In the genomic region with DNA sequence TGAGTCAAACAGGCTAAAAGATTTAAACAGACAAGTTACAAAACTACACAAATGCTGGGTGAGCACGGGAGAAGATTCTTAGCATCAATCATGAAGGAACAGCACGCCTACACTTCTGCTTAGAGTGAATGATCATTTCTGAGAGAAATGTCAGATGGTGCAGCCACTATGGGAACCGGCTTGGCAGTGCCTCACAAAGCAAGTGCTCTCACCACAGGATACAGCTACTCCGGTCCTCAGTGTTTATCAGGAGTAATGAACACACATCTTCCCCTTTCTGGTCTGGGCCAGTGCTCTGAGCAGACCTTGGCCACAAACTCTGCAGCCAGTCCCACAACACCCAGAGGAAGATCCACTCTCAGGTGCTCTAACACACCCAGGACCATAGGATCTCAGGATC, we compare ENCODE assay signal across 22 mouse cellular contexts. TPM values are rescaled to one million over a fixed set of nuclear protein-coding genes. Genes with fewer than 3 reads are reported as not detected.
"Had no signal": no experiment of that assay in that cellular context is flagged by ENCODE, and none has a peak within 500 bp of the region (broad histone marks: within the 10 kb centered on the region; RNA-seq: fewer than 3 reads in every experiment).

No protein-coding gene starts in this region.

- H3K27ac ChIP-seq: limb, embryonic 10.5 days; limb, embryonic 13.5 days; liver, embryonic 12.5 days; liver, embryonic 15.5 days; lung, embryonic 15.5 days; neural tube, embryonic 12.5 days; neural tube, embryonic 15.5 days; stomach, postnatal 0 days had no signal

- H3K27me3 ChIP-seq: limb, embryonic 13.5 days; lung, embryonic 15.5 days; neural tube, embryonic 12.5 days; neural tube, embryonic 15.5 days had no signal

- H3K36me3 ChIP-seq: limb, embryonic 10.5 days; limb, embryonic 13.5 days; liver, embryonic 12.5 days; liver, embryonic 15.5 days; lung, embryonic 15.5 days; neural tube, embryonic 12.5 days; neural tube, embryonic 15.5 days had no signal

- ATAC-seq: liver, embryonic 12.5 days had no signal

- H3K9me3 ChIP-seq: limb, embryonic 10.5 days; limb, embryonic 13.5 days; liver, embryonic 12.5 days; liver, embryonic 15.5 days; lung, embryonic 15.5 days; neural tube, embryonic 12.5 days; neural tube, embryonic 15.5 days had no signal

- DNase-seq: kidney, postnatal 14 days; kidney, postnatal 4 days; liver; lung, adult 18-20 months; lung, postnatal 10 days; lung, postnatal 36 days; midbrain, embryonic 14.5 days; right cerebral cortex, adult 18-20 months; right cerebral cortex, postnatal 14 days; right cerebral cortex, postnatal 4 days; thymus, adult 2 months; thymus, postnatal 14 days; thymus, postnatal 4 days had no signal

- H3K4me1 ChIP-seq: limb, embryonic 10.5 days; limb, embryonic 13.5 days; liver, embryonic 15.5 days; lung, embryonic 15.5 days; neural tube, embryonic 12.5 days; neural tube, embryonic 15.5 days had no signal

- H3K4me3 ChIP-seq: limb, embryonic 10.5 days; limb, embryonic 13.5 days; liver, embryonic 12.5 days; liver, embryonic 15.5 days; lung, embryonic 15.5 days; neural tube, embryonic 12.5 days; neural tube, embryonic 15.5 days had no signal

RNA-seq across cellular contexts. Expression of gene Rims3, which starts 49.9 kb away (rescaled TPM):
- total RNA-seq: megakaryocyte-erythroid progenitor cell, adult 5-6 weeks had no signal
